Mouse (Mus musculus): ENCODE measurements around the gene Zc3h12c. TPM values are rescaled to one million over a fixed set of nuclear protein-coding genes. Genes with fewer than 3 reads are reported as not detected.
A peak's percentile ranks its signal among the peaks of the same experiment; 100 is the strongest.

The Zc3h12c gene
- total and polyA plus RNA-seq, 3 experiments: 1.3 TPM; not detected in 1

DNA sequence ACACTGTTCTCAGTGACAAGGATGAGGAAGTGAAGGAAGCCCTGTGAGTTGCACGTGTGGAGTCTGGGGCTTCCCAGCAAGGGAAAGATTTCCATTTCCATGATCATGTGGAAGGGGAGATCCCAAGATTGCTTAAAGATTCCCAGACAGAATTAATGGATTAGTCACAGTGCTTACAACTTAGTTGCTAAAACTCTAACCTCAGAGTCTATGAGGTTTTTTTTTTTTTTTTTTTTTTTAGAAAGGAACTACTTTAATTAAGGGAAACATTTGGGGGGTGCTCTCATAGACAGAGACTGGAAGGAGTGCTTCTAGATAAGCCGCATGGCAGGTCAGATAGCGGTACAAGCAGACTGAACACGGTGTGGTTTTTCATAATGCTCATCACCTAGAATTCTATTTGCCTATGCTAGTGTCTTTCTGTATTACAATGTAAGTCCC, 6.3 kb upstream of the Zc3h12c start:
- H3K27ac ChIP-seq (ENCODE audit: control insufficient read depth, low read depth, low read length): peak overlapping the region; percentile 92
- no peak for TF ChIP-seq KAT2A (conservative IDR thresholded peaks at IDR 0.05; ENCODE audit: low read depth, low read length)
- no peak for TF ChIP-seq MAFK (IDR thresholded peaks at IDR 0.05; ENCODE audit: borderline replicate concordance, low read depth, low read length)
- TF ChIP-seq HCFC1 (IDR thresholded peaks at IDR 0.05; ENCODE audit: low read depth, low read length): 0 out of 2 replicates have a peak, but pooled peaks have one; percentile 16
- TF ChIP-seq UBTF (IDR thresholded peaks at IDR 0.05; ENCODE audit: borderline replicate concordance, insufficient read depth, low read depth, low read length): no peak
- peak; percentile 64 for TF ChIP-seq MXI1 (IDR thresholded peaks at IDR 0.05; ENCODE audit: low read depth, low read length)
- no peak for TF ChIP-seq ZKSCAN1 (IDR thresholded peaks at IDR 0.05; ENCODE audit: low read depth, low read length)
- no peak for TF ChIP-seq POLR2AphosphoS5 (IDR thresholded peaks at IDR 0.05; ENCODE audit: borderline replicate concordance, low read depth, low read length)
- no peak for TF ChIP-seq USF1 (IDR thresholded peaks at IDR 0.05; ENCODE audit: low read depth, low read length)
- TF ChIP-seq SIN3A (IDR thresholded peaks at IDR 0.05; ENCODE audit: low read length): peak; percentile 35; the same call in 1 of the 2 replicates
- TF ChIP-seq TCF12 (IDR thresholded peaks at IDR 0.05; ENCODE audit: low read depth, low read length): peak; percentile 62
- TF ChIP-seq CHD2 (IDR thresholded peaks at IDR 0.05; ENCODE audit: low read length): no peak
- TF ChIP-seq GATA1 (IDR thresholded peaks at IDR 0.05; ENCODE audit: low read depth, low read length): peak; percentile 78
- TF ChIP-seq GABPA (IDR thresholded peaks at IDR 0.05; ENCODE audit: low read depth, low read length): no peak
- no peak for TF ChIP-seq MEF2A (IDR thresholded peaks at IDR 0.05; ENCODE audit: extremely low read depth, insufficient replicate concordance, low read depth, low read length, poor library complexity, severe bottlenecking)
- no peak for TF ChIP-seq RAD21 (IDR thresholded peaks at IDR 0.05; ENCODE audit: low read depth, low read length)
- no peak for TF ChIP-seq POLR2AphosphoS2 (IDR thresholded peaks at IDR 0.05; ENCODE audit: low read length)
- TF ChIP-seq NRF1 (IDR thresholded peaks at IDR 0.05; ENCODE audit: insufficient read depth, low read depth, low read length, poor library complexity, severe bottlenecking): no peak
- TF ChIP-seq TBP (IDR thresholded peaks at IDR 0.05; ENCODE audit: low read depth, low read length): 0 out of 2 replicates have a peak, but pooled peaks have one; percentile 45
- no peak for TF ChIP-seq MAX (IDR thresholded peaks at IDR 0.05; ENCODE audit: low read length)
- TF ChIP-seq MYC (IDR thresholded peaks at IDR 0.05; ENCODE audit: low read depth, low read length): peak; percentile 78
- TF ChIP-seq ZMIZ1 (IDR thresholded peaks at IDR 0.05; ENCODE audit: low read depth, low read length): no peak
- TF ChIP-seq ZC3H11A (IDR thresholded peaks at IDR 0.05; ENCODE audit: low read depth, low read length): no peak
- TF ChIP-seq CHD1 (IDR thresholded peaks at IDR 0.05; ENCODE audit: low read depth, low read length): no peak
- TF ChIP-seq POLR2A (IDR thresholded peaks at IDR 0.05; ENCODE audit: control insufficient read depth in 1 of 2, insufficient read depth in 1 of 2, low read depth in 1 of 2, low read length in 2 of 2, poor library complexity in 1 of 2): no peak
- TF ChIP-seq EP300 (IDR thresholded peaks at IDR 0.05; ENCODE audit: low read depth in 1 of 2, low read length in 2 of 2): peak; percentile 50 to 69; a peak in 3 of 4 replicates
- TF ChIP-seq E2F4 (IDR thresholded peaks at IDR 0.05; ENCODE audit: borderline replicate concordance, low read depth, low read length): no peak
- TF ChIP-seq ELF1 (IDR thresholded peaks at IDR 0.05; ENCODE audit: low read depth, low read length): no peak
- TF ChIP-seq USF2 (IDR thresholded peaks at IDR 0.05; ENCODE audit: borderline replicate concordance in 1 of 2, insufficient read depth in 1 of 2, low read depth in 1 of 2, low read length in 2 of 2): no peak
- 0 out of 2 replicates have a peak, but pooled peaks have one; percentile 49 for TF ChIP-seq RCOR1 (IDR thresholded peaks at IDR 0.05; ENCODE audit: low read depth, low read length)
- TF ChIP-seq MAZ (IDR thresholded peaks at IDR 0.05; ENCODE audit: low read depth, low read length): 0 out of 2 replicates have a peak, but pooled peaks have one; percentile 15
- no peak for TF ChIP-seq SMC3 (IDR thresholded peaks at IDR 0.05; ENCODE audit: low read depth, low read length)
- TF ChIP-seq JUND (IDR thresholded peaks at IDR 0.05; ENCODE audit: low read depth, low read length): no peak
- no peak for TF ChIP-seq CTCF (IDR thresholded peaks at IDR 0.05 in 2 of 3, conservative IDR thresholded peaks at IDR 0.05 in 1 of 3; ENCODE audit: control insufficient read depth in 1 of 3, insufficient read depth in 1 of 3, low read depth in 2 of 3, low read length in 3 of 3, poor library complexity in 1 of 3, severe bottlenecking in 1 of 3)
- TF ChIP-seq ZNF384 (IDR thresholded peaks at IDR 0.05; ENCODE audit: low read depth, low read length): peak; percentile 95
- no peak for TF ChIP-seq MYB (IDR thresholded peaks at IDR 0.05; ENCODE audit: low read depth, low read length)
- TF ChIP-seq BHLHE40 (IDR thresholded peaks at IDR 0.05; ENCODE audit: borderline replicate concordance, low read depth, low read length): peak; percentile 72; the same call in 1 of the 2 replicates
- TF ChIP-seq ETS1 (IDR thresholded peaks at IDR 0.05; ENCODE audit: low read depth, low read length): no peak

More for the DNA sequence above, 6.3 kb upstream of the Zc3h12c start:
- peaks cover 0 to 36% of the 10 kb centered on the region in 2 experiments; a peak in 2 of 4 replicates for H3K36me3 ChIP-seq (ENCODE audit: control insufficient read depth in 1 of 2, insufficient read depth in 2 of 2, low read length in 2 of 2)
- H3K9ac ChIP-seq (ENCODE audit: control insufficient read depth, low read depth, low read length, poor library complexity, severe bottlenecking): peak overlapping the region; percentile 47
- peak; percentile 69 for DNase-seq (ENCODE audit: low read depth, low spot score)
- no peaks in the 10 kb centered on the region for H3K27me3 ChIP-seq (ENCODE audit: control insufficient read depth in 1 of 2, insufficient read depth in 2 of 2, low read length in 2 of 2)
- H3K9me3 ChIP-seq (replicated peaks; ENCODE audit: insufficient read depth, low read length): no peaks in the 10 kb centered on the region
- H3K79me2 ChIP-seq (ENCODE audit: control insufficient read depth, insufficient read depth, low read length, poor library complexity): no peaks in the 10 kb centered on the region
- peak overlapping the region; percentile 12 to 33; a peak in 3 of 4 replicates for H3K4me3 ChIP-seq (ENCODE audit: control insufficient read depth in 1 of 2, insufficient read depth in 1 of 2, low read depth in 2 of 2, low read length in 2 of 2)
- peaks cover 11 to 40% of the 10 kb centered on the region in 2 experiments for H3K4me1 ChIP-seq (ENCODE audit: control insufficient read depth in 1 of 2, insufficient read depth in 2 of 2, low read length in 2 of 2)

Data from MEL (cell line).